Mouse (Mus musculus) adrenal gland (tissue): Measurements from ENCODE around the gene Gm10719.
"Not testable (repeated sequence)": the region's sequence is repeated elsewhere in the genome, so short reads cannot be mapped to it uniquely, and the experiment has no call there.

Experiments used
- intact Hi-C: fragments of 180-260 bp; cut with DNase I; formaldehyde crosslinking; loops from one replicate; pipeline ENCODE4 v1.15.1; 2025
- microRNA-seq, 2 experiments: library from miRNA; unstranded; fragments of <30 nt; microRNA quantifications; one replicate each; pipeline ENCODE4; 2019

Gene Gm10719

DNA sequence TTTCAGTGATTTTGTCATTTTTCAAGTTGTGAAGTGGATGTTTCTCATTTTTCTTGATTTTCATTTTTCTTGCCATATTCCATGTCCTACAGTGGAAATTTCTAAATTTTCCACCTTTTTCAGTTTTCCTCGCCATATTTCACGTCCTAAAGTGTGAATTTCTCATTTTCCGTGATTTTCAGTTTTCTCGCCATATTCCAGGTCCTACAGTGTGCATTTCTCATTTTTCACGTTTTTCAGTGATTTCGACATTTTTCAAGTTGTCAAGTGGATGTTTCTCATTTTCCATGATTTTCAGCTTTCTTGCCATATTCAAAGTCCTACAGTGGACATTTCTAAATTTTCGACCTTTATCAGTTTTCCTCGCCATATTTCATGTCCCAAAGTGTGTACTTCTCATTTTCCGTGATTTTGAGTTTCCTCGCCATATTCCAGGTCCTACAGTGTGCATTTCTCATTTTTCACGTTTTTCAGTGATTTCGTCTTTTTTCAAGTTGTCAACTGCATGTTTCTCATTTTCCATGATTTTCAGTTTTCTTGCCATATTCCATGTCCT lies 7.8 kb downstream of the Gm10719 start, which contains the start of gene Gm10717:
Gene Gm10717 (plus strand): TSS at position 506 of the 556 bp plus-strand sequence.
- intact Hi-C loops: not testable (repeated sequence)

DNA sequence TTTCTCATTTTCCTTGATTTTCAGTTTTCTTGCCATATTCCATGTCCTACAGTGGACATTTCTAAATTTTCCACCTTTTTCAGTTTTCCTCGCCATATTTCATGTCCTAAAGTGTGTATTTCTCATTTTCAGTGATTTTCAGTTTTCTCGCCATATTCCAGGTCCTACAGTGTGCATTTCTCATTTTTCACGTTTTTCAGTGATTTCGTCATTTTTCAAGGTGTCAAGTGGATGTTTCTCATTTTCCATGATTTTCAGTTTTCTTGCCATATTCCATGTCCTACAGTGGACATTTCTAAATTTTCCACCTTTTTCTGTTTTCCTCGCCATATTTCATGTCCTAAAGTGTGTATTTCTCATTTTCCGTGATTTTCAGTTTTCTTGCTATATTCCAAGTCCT lies 8.4 kb downstream of the Gm10719 start:
- intact Hi-C loops: not testable (repeated sequence)

DNA sequence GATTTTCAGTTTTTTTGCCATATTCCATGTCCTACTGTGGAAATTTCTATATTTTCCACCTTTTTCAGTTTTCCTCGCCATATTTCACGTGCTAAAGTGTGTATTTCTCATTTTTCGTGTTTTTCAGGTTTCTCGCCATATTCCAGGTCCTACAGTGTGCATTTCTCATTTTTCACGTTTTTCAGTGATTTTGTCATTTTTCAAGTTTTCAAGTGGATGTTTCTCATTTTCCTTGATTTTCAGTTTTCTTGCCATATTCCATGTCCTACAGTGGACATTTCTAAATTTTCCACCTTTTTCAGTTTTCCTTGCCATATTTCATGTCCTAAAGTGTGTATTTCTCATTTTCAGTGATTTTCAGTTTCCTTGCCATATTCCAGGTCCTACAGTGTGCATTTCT lies 8.9 kb downstream of the Gm10719 start:
- intact Hi-C loops: not testable (repeated sequence)

DNA sequence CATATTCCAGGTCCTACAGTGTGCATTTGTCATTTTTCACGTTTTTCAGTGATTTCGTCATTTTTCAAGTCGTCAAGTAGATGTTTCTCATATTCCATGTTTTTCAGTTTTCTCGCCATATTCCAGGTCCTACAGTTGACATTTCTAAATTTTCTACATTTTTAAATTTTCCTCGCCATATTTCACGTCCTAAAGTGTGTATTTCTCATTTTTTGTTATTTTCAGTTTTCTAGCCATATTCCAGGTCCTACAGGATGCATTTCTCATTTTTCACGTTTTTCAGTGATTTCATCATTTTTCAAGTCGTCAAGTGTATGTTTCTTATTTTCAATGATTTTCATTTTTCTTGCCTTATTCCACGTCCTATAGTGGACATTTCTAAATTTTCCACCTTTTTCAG lies 9.5 kb downstream of the Gm10719 start:
- intact Hi-C loops: not testable (repeated sequence)

DNA sequence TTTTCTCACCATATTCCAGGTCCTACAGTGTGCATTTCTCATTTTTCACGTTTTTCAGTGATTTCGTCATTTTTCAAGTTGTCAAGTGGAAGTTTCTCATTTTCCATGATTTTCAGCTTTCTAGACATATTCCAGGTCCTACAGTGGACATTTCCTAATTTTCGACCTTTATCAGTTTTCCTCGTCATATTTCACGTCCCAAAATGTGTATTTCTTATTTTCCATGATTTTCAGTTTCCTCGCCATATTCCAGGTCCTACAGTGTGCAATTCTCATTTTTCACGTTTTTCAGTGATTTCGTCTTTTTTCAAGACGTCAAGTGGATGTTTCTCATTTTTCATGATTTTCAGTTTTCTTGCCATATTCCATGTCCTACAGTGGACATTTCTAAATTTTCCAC lies 10.0 kb downstream of the Gm10719 start:
- intact Hi-C loops: not testable (repeated sequence)

DNA sequence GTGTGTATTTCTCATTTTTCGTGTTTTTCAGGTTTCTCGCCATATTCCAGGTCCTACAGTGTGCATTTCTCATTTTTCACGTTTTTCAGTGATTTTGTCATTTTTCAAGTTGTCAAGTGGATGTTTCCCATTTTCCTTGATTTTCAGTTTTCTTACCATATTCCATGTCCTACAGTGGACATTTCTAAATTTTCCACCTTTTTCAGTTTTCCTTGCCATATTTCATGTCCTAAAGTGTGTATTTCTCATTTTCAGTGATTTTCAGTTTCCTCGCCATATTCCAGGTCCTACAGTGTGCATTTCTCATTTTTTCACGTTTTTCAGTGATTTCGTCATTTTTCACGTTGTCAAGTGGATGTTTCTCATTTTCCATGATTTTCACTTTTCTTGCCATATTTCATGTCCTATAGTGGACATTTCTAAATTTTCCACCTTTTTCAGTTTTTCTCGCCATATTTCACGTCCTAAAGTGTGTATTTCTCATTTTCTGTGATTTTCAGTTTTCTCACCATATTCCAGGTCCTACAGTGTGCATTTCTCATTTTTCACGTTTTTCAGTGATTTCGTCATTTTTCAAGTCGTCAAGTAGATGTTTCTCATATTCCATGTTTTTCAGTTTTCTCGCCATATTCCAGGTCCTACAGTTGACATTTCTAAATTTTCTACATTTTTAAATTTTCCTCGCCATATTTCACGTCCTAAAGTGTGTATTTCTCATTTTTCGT lies 12.2 kb downstream of the Gm10719 start:
- intact Hi-C loops: not testable (repeated sequence)

DNA sequence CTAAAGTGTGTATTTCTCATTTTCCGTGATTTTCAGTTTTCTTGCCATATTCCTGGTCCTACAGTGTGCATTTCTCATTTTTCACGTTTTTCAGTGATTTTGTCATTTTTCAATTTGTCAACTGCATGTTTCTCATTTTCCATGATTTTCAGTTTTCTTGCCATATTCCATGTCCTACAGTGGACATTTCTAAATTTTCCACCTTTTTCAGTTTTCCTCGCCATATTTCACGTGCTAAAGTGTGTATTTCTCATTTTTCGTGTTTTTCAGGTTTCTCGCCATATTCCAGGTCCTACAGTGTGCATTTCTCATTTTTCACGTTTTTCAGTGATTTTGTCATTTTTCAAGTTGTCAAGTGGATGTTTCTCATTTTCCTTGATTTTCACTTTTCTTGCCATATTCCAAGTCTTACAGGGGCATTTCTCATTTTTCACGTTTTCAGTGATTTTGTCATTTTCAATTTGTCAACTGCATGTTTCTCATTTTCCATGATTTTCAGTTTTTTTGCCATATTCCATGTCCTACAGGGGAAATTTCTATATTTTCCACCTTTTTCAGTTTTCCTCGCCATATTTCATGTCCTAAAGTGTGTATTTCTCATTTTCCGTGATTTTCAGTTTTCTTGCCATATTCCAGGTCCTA lies 13.6 kb downstream of the Gm10719 start:
- intact Hi-C loops: not testable (repeated sequence)

DNA sequence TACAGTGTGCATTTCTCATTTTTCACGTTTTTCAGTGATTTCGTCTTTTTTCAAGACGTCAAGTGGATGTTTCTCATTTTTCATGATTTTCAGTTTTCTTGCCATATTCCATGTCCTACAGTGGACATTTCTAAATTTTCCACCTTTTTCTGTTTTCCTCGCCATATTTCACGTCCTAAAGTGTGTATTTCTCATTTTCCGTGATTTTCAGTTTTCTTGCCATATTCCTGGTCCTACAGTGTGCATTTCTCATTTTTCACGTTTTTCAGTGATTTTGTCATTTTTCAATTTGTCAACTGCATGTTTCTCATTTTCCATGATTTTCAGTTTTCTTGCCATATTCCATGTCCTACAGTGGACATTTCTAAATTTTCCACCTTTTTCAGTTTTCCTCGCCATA lies 17.1 kb downstream of the Gm10719 start, which contains the start of gene Gm17535:
Gene Gm17535 (plus strand): TSS at position 301 of the 400 bp plus-strand sequence.
- intact Hi-C loops: not testable (repeated sequence)

DNA sequence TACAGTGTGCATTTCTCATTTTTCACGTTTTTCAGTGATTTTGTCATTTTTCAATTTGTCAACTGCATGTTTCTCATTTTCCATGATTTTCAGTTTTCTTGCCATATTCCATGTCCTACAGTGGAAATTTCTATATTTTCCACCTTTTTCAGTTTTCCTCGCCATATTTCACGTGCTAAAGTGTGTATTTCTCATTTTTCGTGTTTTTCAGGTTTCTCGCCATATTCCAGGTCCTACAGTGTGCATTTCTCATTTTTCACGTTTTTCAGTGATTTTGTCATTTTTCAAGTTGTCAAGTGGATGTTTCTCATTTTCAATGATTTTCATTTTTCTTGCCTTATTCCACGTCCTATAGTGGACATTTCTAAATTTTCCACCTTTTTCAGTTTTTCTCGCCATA lies 19.4 kb downstream of the Gm10719 start, which contains the start of gene Gm10715:
Gene Gm10715 (plus strand): TSS at position 301 of the 400 bp plus-strand sequence.
- intact Hi-C loops: not testable (repeated sequence)

DNA sequence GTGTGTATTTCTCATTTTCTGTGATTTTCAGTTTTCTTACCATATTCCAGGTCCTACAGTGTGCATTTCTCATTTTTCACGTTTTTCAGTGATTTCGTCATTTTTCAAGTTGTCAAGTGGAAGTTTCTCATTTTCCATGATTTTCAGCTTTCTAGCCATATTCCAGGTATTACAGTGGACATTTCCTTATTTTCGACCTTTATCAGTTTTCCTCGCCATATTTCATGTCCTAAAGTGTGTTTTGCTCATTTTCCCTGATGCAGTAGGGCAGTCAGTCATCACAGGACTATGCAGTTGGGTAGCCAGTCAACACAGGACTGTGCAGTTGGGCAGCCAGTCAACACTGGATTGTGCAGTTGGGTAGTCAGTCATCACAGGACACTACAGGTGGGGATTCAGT lies 21.0 kb downstream of the Gm10719 start:
- intact Hi-C loops: not testable (repeated sequence)

Small RNA genes lying within 50 kb of the gene (microRNA-seq; reads per million reads assigned to microRNA genes)
- gene Mir101c: 0 to 0.12 reads per million in 2 experiments
